In the genomic region with DNA sequence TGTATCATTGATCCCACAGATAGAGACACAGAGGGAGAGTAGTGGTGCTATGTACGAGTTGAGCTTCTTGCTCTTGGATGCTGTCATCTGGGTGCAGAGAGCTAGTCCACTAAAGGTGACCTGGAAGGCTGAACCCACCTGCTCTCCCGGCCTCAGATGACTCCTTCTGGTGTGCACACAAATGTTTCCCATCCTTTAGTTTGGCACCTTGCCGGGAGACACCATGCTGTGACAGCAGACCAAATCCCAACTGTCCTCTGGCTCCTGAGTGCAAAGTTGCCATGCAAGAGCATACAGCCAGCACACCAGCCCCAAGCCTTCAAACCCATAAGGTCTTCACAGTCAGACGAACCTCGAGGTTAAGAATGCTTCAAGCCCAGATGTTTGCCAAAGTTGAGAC, we compare ENCODE assay signal across 17 mouse cellular contexts. TPM values are rescaled to one million over a fixed set of nuclear protein-coding genes. Genes with fewer than 3 reads are reported as not detected.
DNase-seq lines count a peak whose midpoint lies in the region; ATAC-seq and TF ChIP-seq lines count a peak whose summit lies in the region.
"Had no signal": no experiment of that assay in that cellular context is flagged by ENCODE, and none has a peak within 500 bp of the region (broad histone marks: within the 10 kb centered on the region; RNA-seq: fewer than 3 reads in every experiment).

No protein-coding gene starts in this region.

- H3K4me1 ChIP-seq in kidney, embryonic 16.5 days (ENCODE audit: insufficient read depth, low read length): peaks cover 33% of the 10 kb centered on the region
- H3K4me1 ChIP-seq in cerebellum, adult 2 months (ENCODE audit: control insufficient read depth, insufficient read depth, low read length): peaks cover 31% of the 10 kb centered on the region
- H3K4me1 ChIP-seq in intestine, embryonic 16.5 days (ENCODE audit: control insufficient read depth, insufficient read depth, low read length): peaks cover 32% of the 10 kb centered on the region

- no peak for TF ChIP-seq POLR2A in cerebellum, adult 2 months (IDR thresholded peaks at IDR 0.05; ENCODE audit: borderline replicate concordance, insufficient read depth, low read length)

- H3K27me3 ChIP-seq in kidney, embryonic 16.5 days (ENCODE audit: insufficient read depth, low read length): no peaks in the 10 kb centered on the region
- H3K27me3 ChIP-seq in cerebellum, adult 2 months (ENCODE audit: control insufficient read depth, insufficient read depth, low read length): no peaks in the 10 kb centered on the region
- H3K27me3 ChIP-seq in intestine, embryonic 16.5 days (replicated peaks; ENCODE audit: control insufficient read depth, insufficient read depth, low read length): no peaks in the 10 kb centered on the region
- H3K27me3 ChIP-seq: embryonic facial prominence, embryonic 13.5 days; midbrain, embryonic 13.5 days; neural tube, embryonic 13.5 days had no signal

- H3K9ac ChIP-seq in kidney, embryonic 16.5 days (replicated peaks; ENCODE audit: low read length): no peak overlapping the region
- H3K9ac ChIP-seq in intestine, embryonic 16.5 days (ENCODE audit: low read depth, low read length): no peak overlapping the region
- H3K9ac ChIP-seq: embryonic facial prominence, embryonic 13.5 days; midbrain, embryonic 13.5 days; neural tube, embryonic 13.5 days had no signal

- no peak overlapping the region for H3K4me2 ChIP-seq in kidney, embryonic 16.5 days (replicated peaks; ENCODE audit: low read depth, low read length)
- no peak overlapping the region for H3K4me2 ChIP-seq in intestine, embryonic 16.5 days (ENCODE audit: low read depth, low read length)
- H3K4me2 ChIP-seq: embryonic facial prominence, embryonic 13.5 days; midbrain, embryonic 13.5 days; neural tube, embryonic 13.5 days had no signal

- TF ChIP-seq CTCF in cerebellum, adult 2 months (IDR thresholded peaks at IDR 0.05; ENCODE audit: borderline replicate concordance, insufficient read depth, low read depth, low read length): no peak

- WGBS in kidney, embryonic 16.5 days: 51% methylated on average over 5 of the region's 5 CpGs
- 17% methylated on average over 5 of the region's 5 CpGs for WGBS in cerebellum, adult 2 months
- 45% methylated on average over 5 of the region's 5 CpGs for WGBS in intestine, embryonic 16.5 days

- H3K4me3 ChIP-seq in kidney, embryonic 16.5 days (ENCODE audit: low read length): no peak overlapping the region
- no peak overlapping the region for H3K4me3 ChIP-seq in cerebellum, adult 2 months (replicated peaks; ENCODE audit: insufficient read depth, low read depth, low read length)
- no peak overlapping the region for H3K4me3 ChIP-seq in intestine, embryonic 16.5 days (ENCODE audit: low read length)
- H3K4me3 ChIP-seq: embryonic facial prominence, embryonic 13.5 days; forebrain, embryonic 10.5 days; layer of hippocampus, adult 2 months; midbrain, embryonic 13.5 days; neural tube, embryonic 13.5 days had no signal

- DNase-seq in kidney, postnatal 10 days: peak; percentile 58
- DNase-seq in brain, adult 2 months (ENCODE audit: low read depth, low spot score): peak; percentile 58
- DNase-seq in cerebellum, adult 2 months: peak; percentile 68 to 76
- DNase-seq in layer of hippocampus, adult 18-20 months (ENCODE audit: low spot score in 2 of 2): no peak
- no peak for DNase-seq in c-Kit-positive CD71-positive TER-119-positive erythroid progenitor cells, embryonic 14.5 days (ENCODE audit: low spot score)
- DNase-seq: adrenal gland, postnatal 36 days; kidney, adult 18-20 months; thymus, adult 2 months had no signal

- H3K27ac ChIP-seq in kidney, embryonic 16.5 days (ENCODE audit: low read length): no peak overlapping the region
- H3K27ac ChIP-seq in cerebellum, adult 2 months (ENCODE audit: insufficient read depth, low read length): no peak overlapping the region
- H3K27ac ChIP-seq in intestine, embryonic 16.5 days (ENCODE audit: low read length): peak overlapping the region; percentile 7; the same call in 1 of the 2 replicates
- H3K27ac ChIP-seq: embryonic facial prominence, embryonic 13.5 days; layer of hippocampus, adult 2 months; midbrain, embryonic 13.5 days had no signal

- no peaks in the 10 kb centered on the region for H3K9me3 ChIP-seq in kidney, embryonic 16.5 days (ENCODE audit: low read length)
- no peaks in the 10 kb centered on the region for H3K9me3 ChIP-seq in intestine, embryonic 16.5 days (ENCODE audit: control insufficient read depth, low read length)
- H3K9me3 ChIP-seq: embryonic facial prominence, embryonic 13.5 days; forebrain, embryonic 10.5 days; midbrain, embryonic 13.5 days; neural tube, embryonic 13.5 days had no signal

- no peak for ATAC-seq in kidney, embryonic 16.5 days (ENCODE audit: low FRiP score, low TSS enrichment)
- ATAC-seq in intestine, embryonic 16.5 days: no peak
- ATAC-seq: CD4-positive, CD25-positive, alpha-beta regulatory T cell, adult 4 months; midbrain, embryonic 13.5 days had no signal

- no peaks in the 10 kb centered on the region for H3K36me3 ChIP-seq in kidney, embryonic 16.5 days (ENCODE audit: insufficient read depth, low read length)
- H3K36me3 ChIP-seq in intestine, embryonic 16.5 days (ENCODE audit: control insufficient read depth, insufficient read depth, low read length): no peaks in the 10 kb centered on the region
- H3K36me3 ChIP-seq: embryonic facial prominence, embryonic 13.5 days; midbrain, embryonic 13.5 days; neural tube, embryonic 13.5 days had no signal

RNA-seq across cellular contexts. Expression of gene Chst3, which starts 22.1 kb away (rescaled TPM):
- 2.1 and 2.2 TPM in 2 replicates for polyA plus RNA-seq in kidney, embryonic 16.5 days (2015; fragmentation: Nextera tagmentation; extraction: Ambion mirVana)
- 2.2 TPM in 2 replicates for polyA plus RNA-seq in cerebellum, adult 2 months (2012; rRNA removed)
- 1.3 and 1.4 TPM in 2 replicates for polyA plus RNA-seq in intestine, embryonic 16.5 days (2015; fragmentation: Nextera tagmentation; extraction: Ambion mirVana)
- total RNA-seq in layer of hippocampus, adult 18-20 months (2021): 1 to 10 TPM; 1.2 TPM
- total RNA-seq: common myeloid progenitor, adult 5-6 weeks had no signal

Comparison
In these comparisons a context has a peak if more than half of its experiments do, and no peak if none do; other contexts are left out.
1. DNase-seq: peak in kidney, postnatal 10 days (single experiment), brain, adult 2 months (single experiment) and cerebellum, adult 2 months (2 of 2); none in layer of hippocampus, adult 18-20 months (0 of 2) and c-Kit-positive CD71-positive TER-119-positive erythroid progenitor cells, embryonic 14.5 days (single experiment).